Mouse (Mus musculus) CD4-positive naive resting alpha-beta T cell, adult 57 days (primary cell): ENCODE data around the gene Tmem117. TPM values are rescaled to one million over a fixed set of nuclear protein-coding genes. Genes with fewer than 3 reads are reported as not detected.

ENCODE experiments used
- total RNA-seq: library from RNA; stranded (reverse); gene quantifications from one replicate; pipeline ENCODE4 v1.2.4, GENCODE M21; 2023

Gene Tmem117
- not detected for total RNA-seq

DNA sequence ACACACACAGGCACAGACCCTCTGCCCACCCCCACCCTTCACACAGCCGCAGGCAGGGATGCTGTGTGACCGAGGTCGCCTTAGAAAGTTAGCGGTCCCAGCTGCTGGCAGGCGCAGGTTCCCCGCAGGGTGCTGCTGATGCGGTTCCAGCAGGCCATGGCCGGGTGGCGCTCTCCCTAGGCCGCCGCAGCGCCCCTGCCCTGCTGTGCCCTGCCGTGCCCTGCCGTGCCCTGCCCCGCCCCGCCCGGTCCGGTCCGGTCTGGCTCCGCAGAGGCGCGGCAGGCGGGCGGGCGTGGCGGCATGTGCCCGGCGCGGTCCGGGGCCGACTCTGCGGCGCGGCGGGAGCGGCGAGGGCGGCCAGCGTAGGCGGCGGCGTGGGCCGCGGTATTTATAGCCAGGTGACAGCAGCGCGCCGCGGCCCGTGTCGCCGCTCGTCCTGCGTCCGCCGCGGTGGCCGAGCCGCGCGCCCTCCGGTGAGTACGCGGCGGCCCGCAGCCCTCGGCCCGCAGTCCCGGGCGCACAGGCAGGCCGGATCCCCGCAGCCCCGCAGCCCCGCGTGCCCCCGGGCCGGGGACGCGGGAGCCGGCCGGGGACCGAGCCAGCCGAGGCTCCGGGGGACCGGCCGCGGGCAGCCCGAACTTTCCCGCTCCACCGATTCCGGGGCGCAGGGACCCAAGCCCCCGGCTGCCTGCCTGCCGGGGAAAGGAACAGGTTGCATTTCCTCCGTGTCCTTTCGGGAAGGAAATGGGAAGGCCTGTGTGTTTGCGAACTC lies at the start of gene Tmem117:
Gene Tmem117 (plus strand): TSS at position 403 of the 772 bp plus-strand sequence.

DNA sequence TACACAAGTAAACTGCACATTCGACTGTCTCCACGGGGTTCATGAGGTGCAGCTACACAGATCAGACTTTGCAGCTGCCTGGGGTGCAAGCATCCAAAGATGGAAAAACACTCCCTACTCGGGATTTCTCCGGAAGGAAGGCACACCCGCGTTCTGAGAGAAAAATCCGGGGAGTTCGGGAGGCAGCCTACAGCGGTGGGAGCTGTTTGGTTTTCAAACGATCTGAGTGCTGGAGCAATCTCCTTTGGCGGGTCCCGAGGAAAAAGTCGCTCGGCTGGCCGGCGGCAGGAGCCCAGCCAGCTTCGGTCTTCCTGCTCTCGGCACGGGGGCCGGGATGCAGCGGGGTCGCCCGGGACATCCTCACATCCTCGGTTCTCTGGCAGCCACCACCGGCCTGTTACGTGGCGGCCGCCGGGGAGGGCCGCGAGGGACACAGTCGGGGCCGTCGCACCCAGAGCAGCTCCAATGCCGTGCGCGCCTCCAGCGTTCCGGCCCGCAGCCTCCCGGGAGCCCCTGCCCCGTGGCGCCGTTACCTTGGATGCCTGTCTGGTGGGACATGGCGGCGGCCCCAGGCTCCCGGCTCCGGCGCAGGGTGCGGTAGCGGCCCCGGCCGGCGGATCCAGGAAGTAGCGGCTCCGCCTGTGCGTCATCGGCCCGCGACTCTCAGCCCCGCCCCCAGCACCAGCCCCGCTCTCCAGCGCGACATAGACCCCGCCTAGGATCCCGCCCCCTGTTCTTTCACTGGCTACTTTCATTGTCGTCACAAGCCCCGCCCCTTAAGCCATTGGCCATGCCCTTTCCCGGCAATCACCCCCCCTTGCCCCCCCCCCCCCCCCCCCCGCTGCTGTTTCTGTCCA lies 39.6 kb upstream of the Tmem117 start, which contains the start of gene Twf1:
Gene Twf1 (minus strand): TSS at position 671 of the 857 bp plus-strand sequence.

Other genes starting within 250 kb of the Tmem117 start
- gene Adamts20, start 163.8 kb upstream of the Tmem117 start, total RNA-seq = 1.0 TPM
- gene Pus7l, start 85.7 kb upstream of the Tmem117 start, total RNA-seq = 11.5 TPM
- 19.0 TPM for gene Irak4, start 85.6 kb upstream of the Tmem117 start, total RNA-seq
- 53.0 TPM for gene Twf1, start 39.3 kb upstream of the Tmem117 start, total RNA-seq